8 mouse cellular contexts compared by ENCODE assay signal in genomic region chr17:45686093-45686619, GRCm38 (mm10). TPM values are rescaled to one million over a fixed set of nuclear protein-coding genes. Genes with fewer than 3 reads are reported as not detected.
DNase-seq lines count a peak whose midpoint lies in the region; ATAC-seq and TF ChIP-seq lines count a peak whose summit lies in the region.

Gene Mrpl14 (plus strand): TSS chr17:45686322.

- under 1% methylated on average over 30 of the region's 50 CpGs for WGBS in hindbrain, embryonic 14.5 days

- in situ Hi-C loops in Patski (cut with MboI; ENCODE audit: low pct_unique_long_range_greater_than_20kb) = no loop called here

- H3K27me3 ChIP-seq in Patski = no peaks in the 10 kb centered on the region
- H3K27me3 ChIP-seq in hindbrain, embryonic 14.5 days (ENCODE audit: control insufficient read depth, insufficient read depth, low read length) = no peaks in the 10 kb centered on the region

- POLR2A ChIA-PET in Patski (lab: Charles Lee) = interaction anchor here (0.6 to 1.1 kb wide), 3 partner anchors 8 to 935 kb away, joined by 3 to 5 read pairs (median 4); no protein-coding TSS in a partner anchor

- DNase-seq in Patski (ENCODE audit: low read depth, low spot score) = no peak
- DNase-seq in cerebellum, postnatal 14 days = peak; percentile 97
- DNase-seq in frontal cortex, postnatal 25 days (ENCODE audit: low spot score in 2 of 2) = peak; percentile 77 to 82
- peak; percentile 98 for DNase-seq in hindbrain, embryonic 14.5 days (ENCODE audit: low spot score)
- peak; percentile 87 to 88 for DNase-seq in layer of hippocampus, postnatal 36 days
- peak; percentile 93 for DNase-seq in lung, postnatal 36 days
- peak; percentile 96 for DNase-seq in retina, postnatal 1 day
- DNase-seq in urinary bladder, adult 18-20 months (ENCODE audit: low spot score in 2 of 2) = peak; percentile 83 to 90

- H3K4me3 ChIP-seq in hindbrain, embryonic 14.5 days (replicated peaks; ENCODE audit: low read length) = peak within 1 kb of the TSS; percentile 84

- peak within 1 kb of the TSS; percentile 92 for H3K9ac ChIP-seq in hindbrain, embryonic 14.5 days

- H3K27ac ChIP-seq in hindbrain, embryonic 14.5 days = peak within 1 kb of the TSS; percentile 93

- CTCF ChIA-PET in Patski (lab: Charles Lee) = interaction anchor here (0.6 to 1.9 kb wide), 3 partner anchors 9 to 38 kb away, joined by 3 to 4 read pairs (median 3); no protein-coding TSS in a partner anchor

- peaks cover 24% of the 10 kb centered on the region for H3K4me1 ChIP-seq in hindbrain, embryonic 14.5 days (replicated peaks; ENCODE audit: control insufficient read depth, insufficient read depth, low read length)

- no peaks in the 10 kb centered on the region for H3K9me3 ChIP-seq in hindbrain, embryonic 14.5 days (ENCODE audit: control insufficient read depth, low read length)

- ATAC-seq in Patski = peak; percentile 63
- peak; percentile 90 for ATAC-seq in hindbrain, embryonic 14.5 days (ENCODE audit: low FRiP score)

- TF ChIP-seq CTCF in Patski (IDR thresholded peaks at IDR 0.05) = no peak

- H3K4me2 ChIP-seq in hindbrain, embryonic 14.5 days (replicated peaks) = peak within 1 kb of the TSS; percentile 75

- no peaks in the 10 kb centered on the region for H3K36me3 ChIP-seq in hindbrain, embryonic 14.5 days (replicated peaks; ENCODE audit: control insufficient read depth, insufficient read depth)

RNA-seq across cellular contexts. Expression of gene Mrpl14, which starts in this region (rescaled TPM):
- 108 TPM for polyA plus RNA-seq in Patski (2021)
- polyA plus RNA-seq in hindbrain, embryonic 14.5 days (2014; fragmentation: Nextera tagmentation; extraction: Ambion mirVana) = 116 and 132 TPM in 2 replicates
- 10 to 100 TPM; 39.5 to 43.9 TPM for total RNA-seq in layer of hippocampus, postnatal 36 days (2021)
